In genomic region chr10:68587416-68588040, GRCm38 (mm10) we compare ENCODE assay signal across 12 mouse cellular contexts. TPM values are rescaled to one million over a fixed set of nuclear protein-coding genes. Genes with fewer than 3 reads are reported as not detected.
"Had no signal": no experiment of that assay in that cellular context is flagged by ENCODE, and none has a peak within 500 bp of the region (broad histone marks: within the 10 kb centered on the region; RNA-seq: fewer than 3 reads in every experiment).

No protein-coding gene starts in this region.

- H3K9me3 ChIP-seq: limb, embryonic 12.5 days; midbrain, embryonic 12.5 days; neural tube, embryonic 13.5 days had no signal

- H3K9ac ChIP-seq: limb, embryonic 12.5 days; liver, embryonic 14.5 days; midbrain, embryonic 12.5 days; neural tube, embryonic 13.5 days had no signal

- H3K36me3 ChIP-seq: limb, embryonic 12.5 days; midbrain, embryonic 12.5 days; neural tube, embryonic 13.5 days had no signal

- ATAC-seq: midbrain, embryonic 16.5 days had no signal

- H3K4me1 ChIP-seq: limb, embryonic 12.5 days; midbrain, embryonic 12.5 days; neural tube, embryonic 13.5 days had no signal

- H3K4me2 ChIP-seq: limb, embryonic 12.5 days; midbrain, embryonic 12.5 days; neural tube, embryonic 13.5 days had no signal

- H3K27ac ChIP-seq: left cerebral cortex, adult 2 months; limb, embryonic 12.5 days; liver, embryonic 14.5 days; midbrain, embryonic 12.5 days; neural tube, embryonic 13.5 days; stomach, postnatal 0 days had no signal

- H3K27me3 ChIP-seq: limb, embryonic 12.5 days; midbrain, embryonic 12.5 days; neural tube, embryonic 13.5 days had no signal

- DNase-seq: kidney, postnatal 14 days; lung, adult 18-20 months; retina, postnatal 1 day; thymus, postnatal 4 days had no signal

- H3K4me3 ChIP-seq: left cerebral cortex, adult 2 months; limb, embryonic 12.5 days; midbrain, embryonic 12.5 days; neural tube, embryonic 13.5 days had no signal

RNA-seq across cellular contexts. Expression of gene Cabcoco1, which starts 45.8 kb away (rescaled TPM):
- polyA plus RNA-seq: small intestine, adult 2 months had no signal
